Mouse (Mus musculus) heart, embryonic 14.5 days (tissue): Measurements from ENCODE around the gene Slc35g2. TPM values are rescaled to one million over a fixed set of nuclear protein-coding genes. Genes with fewer than 3 reads are reported as not detected.

Experiments used
- ATAC-seq: fragments of 200-750 bp; cut with Nextera tagmentation; 2 replicates; pipeline ENCODE4 v1.8.0; 2017; ENCODE audit warnings: low read depth, moderate TSS enrichment; ENCODE audit not compliant: insufficient number of reproducible peaks, insufficient read depth, low FRiP score
- H3K27ac ChIP-seq, 2 experiments: fragments of 200-500 bp in 1 of 2; fragments of 300-500 bp in 1 of 2; sonication (generic) in 1 of 2; replicated peaks in 1 of 2; 2 replicates each; pipeline ENCODE4 v1.5.1; 2012 to 2014; ENCODE audit warnings: low read depth in 2 of 2, low read length in 2 of 2, control low read depth in 1 of 2, mild to moderate bottlenecking in 1 of 2, mixed read lengths in 1 of 2; ENCODE audit not compliant: control insufficient read depth in 1 of 2, insufficient read depth in 1 of 2
- H3K27me3 ChIP-seq: fragments of 300-500 bp; sonication (generic); 2 replicates; pipeline ENCODE4 v1.6.1; 2014; ENCODE audit warnings: mild to moderate bottlenecking, low read length, control low read depth; ENCODE audit not compliant: control insufficient read depth, insufficient read depth
- H3K36me3 ChIP-seq: fragments of 300-500 bp; sonication (generic); 2 replicates; pipeline ENCODE4 v1.6.1; 2014; ENCODE audit warnings: mild to moderate bottlenecking, control low read depth, low read length, mixed read lengths; ENCODE audit not compliant: control insufficient read depth, insufficient read depth
- H3K4me1 ChIP-seq, 2 experiments: fragments of 200-500 bp in 1 of 2; fragments of 300-500 bp in 1 of 2; sonication (generic) in 1 of 2; 2 replicates each; pipeline ENCODE4 v1.6.1; 2012 to 2014; ENCODE audit warnings: low read length in 2 of 2, control low read depth in 1 of 2, mixed read lengths in 1 of 2; ENCODE audit not compliant: control insufficient read depth in 2 of 2, insufficient read depth in 2 of 2
- H3K4me2 ChIP-seq: fragments of 300-500 bp; sonication (generic); 2 replicates; pipeline ENCODE4 v1.6.1; 2014; ENCODE audit warnings: mild to moderate bottlenecking, low read length
- H3K4me3 ChIP-seq, 2 experiments: fragments of 200-500 bp in 1 of 2; fragments of 300-500 bp in 1 of 2; sonication (generic) in 1 of 2; 2 replicates each; pipeline ENCODE4 v1.5.1; 2012 to 2014; ENCODE audit warnings: low read length in 2 of 2, mild to moderate bottlenecking in 2 of 2, control low read depth in 1 of 2, low read depth in 1 of 2, moderate library complexity in 1 of 2; ENCODE audit not compliant: control insufficient read depth in 1 of 2, insufficient read depth in 1 of 2
- H3K9ac ChIP-seq: fragments of 300-500 bp; sonication (generic); 2 replicates; pipeline ENCODE4 v1.6.1; 2014; ENCODE audit warnings: mild to moderate bottlenecking, low read length
- H3K9me3 ChIP-seq: fragments of 300-500 bp; sonication (generic); 2 replicates; pipeline ENCODE4 v1.6.1; 2016; ENCODE audit warnings: low read length, control low read depth; ENCODE audit not compliant: control insufficient read depth
- WGBS: fragments of 180-500 bp; shearing (Covaris S2); extraction: QIAGEN DNeasy Blood & Tissue Kit; methylation state at CpG from one replicate; pipeline ENCODE4 v1.1.7; 2014; 5-methylcytosine and 5-hydroxymethylcytosine counted together
- polyA plus RNA-seq: library from polyadenylated mRNA; unstranded; fragments of >200 nt; fragmentation: Nextera tagmentation; extraction: Ambion mirVana; gene quantifications from 2 replicates; pipeline ENCODE4 v1.2.1, GENCODE M21; 2014

Gene Slc35g2
- polyA plus RNA-seq, 1 experiment from 2014 or later = 11.0 TPM

DNA sequence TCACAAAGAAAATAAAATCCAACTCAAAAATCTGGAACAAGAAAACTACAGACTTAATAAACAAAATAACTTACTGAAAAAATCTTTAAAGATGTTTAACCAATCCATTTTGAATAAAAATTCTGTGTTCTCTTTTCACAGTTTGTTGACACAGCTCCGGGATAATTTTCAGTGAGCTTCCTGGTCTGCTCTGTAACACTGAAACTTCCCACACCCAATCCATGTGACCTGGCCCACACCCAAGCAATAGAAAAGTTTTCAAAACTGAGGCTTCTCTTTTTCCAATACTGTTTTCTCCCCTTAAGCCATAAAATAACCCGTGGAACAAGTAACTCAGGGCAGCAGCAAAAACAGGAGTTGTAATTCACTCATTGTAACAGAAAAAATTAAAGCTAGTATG, 64.2 kb downstream of the Slc35g2 start:
- Histone ChIP-seq H3K9me3 (no peaks in the 10 kb centered on the region), H3K9ac (no peak overlapping the region), H3K36me3 (0 out of 2 replicates have a peak, but pooled peaks cover 2% of the 10 kb centered on the region), H3K4me2 (peak overlapping the region; percentile 42), H3K27ac (peak overlapping the region in 1 of 2 experiments; percentile 47; a peak in 1 of 4 replicates), H3K4me1 (no peaks in the 10 kb centered on the region), H3K27me3 (no peaks in the 10 kb centered on the region), H3K4me3 (peak overlapping the region in 1 of 2 experiments; percentile 25; a peak in 1 of 4 replicates)
- ATAC-seq = no peak
- 50% methylated on average over 2 of the region's 2 CpGs for whole genome bisulfite sequencing

DNA sequence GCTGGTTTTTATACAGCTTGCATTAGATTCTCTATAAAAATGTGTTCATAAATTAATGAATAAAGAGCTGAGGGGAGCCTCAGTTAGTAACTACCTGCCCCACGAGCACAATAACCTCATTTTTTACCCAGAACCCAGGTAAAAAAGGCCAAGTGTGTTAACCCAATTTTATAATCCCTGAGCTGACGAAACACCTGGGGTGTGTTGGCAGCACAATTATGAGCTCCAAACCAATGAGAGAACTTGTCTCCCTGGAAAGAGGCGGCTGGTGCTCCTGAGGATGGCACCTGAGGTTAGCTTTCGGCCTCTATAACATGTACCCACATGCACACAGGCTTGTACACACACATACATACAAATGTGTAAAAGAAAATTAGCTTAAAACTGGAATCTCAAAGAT, 65.4 kb downstream of the Slc35g2 start:
- H3K4me2 ChIP-seq = peak overlapping the region; percentile 42
- H3K27me3 ChIP-seq = no peaks in the 10 kb centered on the region
- ATAC-seq = no peak
- H3K9me3 ChIP-seq = no peaks in the 10 kb centered on the region
- 89% methylated on average over 4 of the region's 4 CpGs for WGBS
- H3K4me1 ChIP-seq = no peaks in the 10 kb centered on the region
- H3K4me3 ChIP-seq = peak overlapping the region in 1 of 2 experiments; percentile 25; a peak in 1 of 4 replicates
- H3K27ac ChIP-seq = no peak overlapping the region; a peak in 1 of 4 replicates
- 0 out of 2 replicates have a peak, but pooled peaks cover 3% of the 10 kb centered on the region for H3K36me3 ChIP-seq
- peak overlapping the region; percentile 34; the same call in 1 of the 2 replicates for H3K9ac ChIP-seq

Other genes with a start within 250 kb of the Slc35g2 start
- 0.69 and 0.94 TPM in 2 replicates for gene Il20rb, start 84.3 kb downstream of the Slc35g2 start, polyA plus RNA-seq
- gene Nck1, start 25.0 kb downstream of the Slc35g2 start, polyA plus RNA-seq = 56.2 and 61.7 TPM in 2 replicates
- 34.4 and 34.8 TPM in 2 replicates for gene Stag1, start 26.7 kb upstream of the Slc35g2 start, polyA plus RNA-seq